Mouse (Mus musculus) spleen, adult 10 weeks (tissue): ENCODE measurements around the gene Fbxo41. TPM values are rescaled to one million over a fixed set of nuclear protein-coding genes. Genes with fewer than 3 reads are reported as not detected.

ENCODE experiments used
- polyA plus RNA-seq: library from polyadenylated mRNA; stranded (reverse); fragments of 350-450 nt; fragmentation: Illumina TruSeq; extraction: RNeasy Lipid Tissue Mini Kit (QIAGEN cat#74804); gene quantifications from one replicate; pipeline ENCODE4 v1.2.3, GENCODE M21; 2015; ENCODE audit warnings: low replicate concordance; ENCODE audit not compliant: insufficient read depth

Fbxo41 gene
- polyA plus RNA-seq, result not detected

GRCm38 (mm10) chr6:85502911-85503250 lies at the start of gene Fbxo41:
Gene Fbxo41, minus strand, starts transcription at chr6:85502994.

GRCm38 (mm10) chr6:85513531-85513910 lies 10.7 kb upstream of the Fbxo41 start, which contains the start of gene Egr4:
Gene Egr4, minus strand, starts transcription at chr6:85513589.

GRCm38 (mm10) chr6:85451664-85452410 lies 51.0 kb downstream of the Fbxo41 start, which contains the start of gene Pradc1:
Gene Pradc1, minus strand, starts transcription at chr6:85451970.

GRCm38 (mm10) chr6:85450697-85451663 lies 51.8 kb downstream of the Fbxo41 start, which contains the start of gene Cct7:
Gene Cct7, plus strand, starts transcription at chr6:85451514.

GRCm38 (mm10) chr6:85431842-85432431 lies 70.9 kb downstream of the Fbxo41 start, which contains the start of gene Smyd5:
Gene Smyd5, plus strand, starts transcription at chr6:85431989.

GRCm38 (mm10) chr6:85423836-85424379 lies 78.9 kb downstream of the Fbxo41 start, which contains the start of gene Noto:
Gene Noto, plus strand, starts transcription at chr6:85423886.

Other genes with a start within 250 kb of the Fbxo41 start
- gene Sfxn5, start 169.6 kb downstream of the Fbxo41 start, polyA plus RNA-seq, result 4.7 TPM
- 6.2 TPM for gene Rab11fip5, start 128.4 kb downstream of the Fbxo41 start, polyA plus RNA-seq
- gene Noto, start 79.1 kb downstream of the Fbxo41 start, polyA plus RNA-seq, result not detected
- 29.0 TPM for gene Smyd5, start 71.0 kb downstream of the Fbxo41 start, polyA plus RNA-seq
- 142 TPM for gene Cct7, start 51.5 kb downstream of the Fbxo41 start, polyA plus RNA-seq
- 13.9 TPM for gene Pradc1, start 51.0 kb downstream of the Fbxo41 start, polyA plus RNA-seq
- gene Egr4, start 10.6 kb upstream of the Fbxo41 start, polyA plus RNA-seq, result not detected
- gene Alms1, start 84.5 kb upstream of the Fbxo41 start, polyA plus RNA-seq, result 4.6 TPM
- gene Nat8f7, start 210.2 kb upstream of the Fbxo41 start, polyA plus RNA-seq, result not detected